Mouse (Mus musculus): ENCODE results near the gene Astn2.

The Astn2 gene

GRCm38 (mm10) chr4:65959188-65959759 is 445.1 kb downstream of the Astn2 start:
- peak; percentile 40 for DNase-seq

GRCm38 (mm10) chr4:65958369-65959187 is 445.8 kb downstream of the Astn2 start:
- no peak for DNase-seq

- DNase-seq = no peak
These were observed 452.5 kb downstream of the Astn2 start for GRCm38 (mm10) chr4:65951918-65952317.

GRCm38 (mm10) chr4:65947141-65947649 is 457.2 kb downstream of the Astn2 start:
- DNase-seq = no peak

GRCm38 (mm10) chr4:65946021-65946420 is 458.4 kb downstream of the Astn2 start:
- DNase-seq = no peak

- DNase-seq = peak; percentile 17
These were observed 473.5 kb downstream of the Astn2 start for GRCm38 (mm10) chr4:65930901-65931300.

GRCm38 (mm10) chr4:65920294-65920693 is 484.1 kb downstream of the Astn2 start:
- peak; percentile 29 for DNase-seq

- DNase-seq = no peak
These were observed 488.1 kb downstream of the Astn2 start for GRCm38 (mm10) chr4:65916027-65917008.

GRCm38 (mm10) chr4:65912247-65912942 is 492.0 kb downstream of the Astn2 start:
- DNase-seq = no peak

GRCm38 (mm10) chr4:65907660-65908059 is 496.8 kb downstream of the Astn2 start:
- no peak for DNase-seq

GRCm38 (mm10) chr4:65904963-65905362 is 499.4 kb downstream of the Astn2 start:
- no peak for DNase-seq

GRCm38 (mm10) chr4:65896092-65897027 is 508.1 kb downstream of the Astn2 start:
- DNase-seq = no peak

GRCm38 (mm10) chr4:65888332-65888993 is 515.9 kb downstream of the Astn2 start:
- no peak for DNase-seq

GRCm38 (mm10) chr4:65886862-65887261 is 517.5 kb downstream of the Astn2 start:
- DNase-seq = no peak

GRCm38 (mm10) chr4:65885921-65886320 is 518.5 kb downstream of the Astn2 start:
- no peak for DNase-seq

- peak; percentile 17 for DNase-seq
These were observed 530.1 kb downstream of the Astn2 start for GRCm38 (mm10) chr4:65874236-65874781.

GRCm38 (mm10) chr4:65864551-65864950 is 539.9 kb downstream of the Astn2 start:
- DNase-seq = no peak

- no peak for DNase-seq
These were observed 561.2 kb downstream of the Astn2 start for GRCm38 (mm10) chr4:65843191-65843590.

GRCm38 (mm10) chr4:65839550-65840000 is 564.8 kb downstream of the Astn2 start:
- no peak for DNase-seq

- no peak for DNase-seq
These were observed 565.6 kb downstream of the Astn2 start for GRCm38 (mm10) chr4:65838781-65839180.

Data from lung, postnatal 36 days (tissue).